ENCODE assay signal across 8 mouse cellular contexts in genomic region chr1:60042796-60043469, GRCm38 (mm10). TPM values are rescaled to one million over a fixed set of nuclear protein-coding genes. Genes with fewer than 3 reads are reported as not detected.
A peak's percentile ranks its signal among the peaks of the same experiment; 100 is the strongest.
DNase-seq lines count a peak whose midpoint lies in the region; ATAC-seq and TF ChIP-seq lines count a peak whose summit lies in the region.

Ica1l (minus strand) TSS chr1:60043184.

- H3K36me3 ChIP-seq in heart, embryonic 14.5 days (ENCODE audit: control insufficient read depth, insufficient read depth, low read length) = no peaks in the 10 kb centered on the region
- H3K36me3 ChIP-seq in kidney, postnatal 0 days (ENCODE audit: insufficient read depth, low read length) = no peaks in the 10 kb centered on the region
- no peaks in the 10 kb centered on the region for H3K36me3 ChIP-seq in liver, embryonic 14.5 days (replicated peaks; ENCODE audit: control insufficient read depth, insufficient read depth, low read depth)
- no peaks in the 10 kb centered on the region for H3K36me3 ChIP-seq in neural tube, embryonic 11.5 days (ENCODE audit: control insufficient read depth, insufficient read depth, low read length)

- peak; percentile 71 for ATAC-seq in CD4-positive, CD25-positive, alpha-beta regulatory T cell, adult 4 months
- ATAC-seq in heart, embryonic 14.5 days (ENCODE audit: insufficient number of reproducible peaks, insufficient read depth, low FRiP score, low read depth) = peak; percentile 73
- peak; percentile 81 for ATAC-seq in kidney, postnatal 0 days (replicated peaks; ENCODE audit: low FRiP score, low read depth)
- peak; percentile 53 for ATAC-seq in liver, embryonic 14.5 days (ENCODE audit: insufficient read depth)
- peak; percentile 84 for ATAC-seq in neural tube, embryonic 11.5 days (ENCODE audit: insufficient read depth, low FRiP score, low TSS enrichment)

- no peak for TF ChIP-seq POLR2A in bone marrow macrophage, adult 2 months (IDR thresholded peaks at IDR 0.05; ENCODE audit: borderline replicate concordance, low read depth, low read length)
- no peak for TF ChIP-seq POLR2A in embryonic fibroblast, embryonic 13.5 days (IDR thresholded peaks at IDR 0.05; ENCODE audit: low read depth, low read length)

- peak within 1 kb of the TSS; percentile 72 for H3K9ac ChIP-seq in heart, embryonic 14.5 days (ENCODE audit: low read length)
- H3K9ac ChIP-seq in kidney, postnatal 0 days (ENCODE audit: low read depth, low read length) = peak within 1 kb of the TSS; percentile 71
- H3K9ac ChIP-seq in liver, embryonic 14.5 days (replicated peaks) = no peak within 1 kb of the TSS
- peak within 1 kb of the TSS; percentile 76 for H3K9ac ChIP-seq in neural tube, embryonic 11.5 days (ENCODE audit: low read length)

- no peaks in the 10 kb centered on the region for H3K4me1 ChIP-seq in bone marrow macrophage, adult 2 months (ENCODE audit: control insufficient read depth, insufficient read depth, low read length)
- no peaks in the 10 kb centered on the region for H3K4me1 ChIP-seq in embryonic fibroblast, embryonic 13.5 days (ENCODE audit: control insufficient read depth, insufficient read depth, low read length)
- H3K4me1 ChIP-seq in heart, embryonic 14.5 days (ENCODE audit: control insufficient read depth in 2 of 2, insufficient read depth in 2 of 2, low read length in 2 of 2) = no peaks in the 10 kb centered on the region; a peak in 1 of 4 replicates
- no peaks in the 10 kb centered on the region for H3K4me1 ChIP-seq in kidney, postnatal 0 days (replicated peaks; ENCODE audit: insufficient read depth, low read length)
- H3K4me1 ChIP-seq in liver, embryonic 14.5 days (replicated peaks; ENCODE audit: control insufficient read depth in 2 of 2, insufficient read depth in 2 of 2, low read length in 1 of 2) = no peaks in the 10 kb centered on the region
- no peaks in the 10 kb centered on the region for H3K4me1 ChIP-seq in neural tube, embryonic 11.5 days (ENCODE audit: control insufficient read depth, insufficient read depth, low read length)

- DNase-seq in kidney, postnatal 0 days (ENCODE audit: low spot score) = peak; percentile 63
- no peak for DNase-seq in liver, embryonic 14.5 days (ENCODE audit: low read depth in 3 of 3, low spot score in 3 of 3)
- peak; percentile 71 for DNase-seq in neural tube, embryonic 11.5 days (ENCODE audit: low spot score)
- peak; percentile 86 for DNase-seq in testis, postnatal 14 days (ENCODE audit: low spot score)

- no peaks in the 10 kb centered on the region for H3K9me3 ChIP-seq in heart, embryonic 14.5 days (ENCODE audit: control insufficient read depth, low read length)
- no peaks in the 10 kb centered on the region for H3K9me3 ChIP-seq in kidney, postnatal 0 days (replicated peaks; ENCODE audit: low read length)
- H3K9me3 ChIP-seq in liver, embryonic 14.5 days (ENCODE audit: control insufficient read depth, low read length) = no peaks in the 10 kb centered on the region
- no peaks in the 10 kb centered on the region for H3K9me3 ChIP-seq in neural tube, embryonic 11.5 days (ENCODE audit: control insufficient read depth, low read length)

- TF ChIP-seq CTCF in bone marrow macrophage, adult 2 months (IDR thresholded peaks at IDR 0.05; ENCODE audit: low read depth, low read length) = no peak
- TF ChIP-seq CTCF in embryonic fibroblast, embryonic 13.5 days (IDR thresholded peaks at IDR 0.05; ENCODE audit: borderline replicate concordance, insufficient read depth, low read length) = no peak
- TF ChIP-seq CTCF in kidney, postnatal 0 days (IDR thresholded peaks at IDR 0.05; ENCODE audit: low read depth) = no peak
- no peak for TF ChIP-seq CTCF in liver, embryonic 14.5 days (IDR thresholded peaks at IDR 0.05; ENCODE audit: low read depth)

- peaks cover 15% of the 10 kb centered on the region for H3K27me3 ChIP-seq in heart, embryonic 14.5 days (ENCODE audit: control insufficient read depth, insufficient read depth, low read length)
- no peaks in the 10 kb centered on the region for H3K27me3 ChIP-seq in kidney, postnatal 0 days (ENCODE audit: insufficient read depth, low read length)
- peaks cover 28% of the 10 kb centered on the region for H3K27me3 ChIP-seq in liver, embryonic 14.5 days (ENCODE audit: control insufficient read depth, insufficient read depth, low read length)
- peaks cover 5% of the 10 kb centered on the region for H3K27me3 ChIP-seq in neural tube, embryonic 11.5 days (ENCODE audit: control insufficient read depth, insufficient read depth, low read length)

- no peak within 1 kb of the TSS for H3K27ac ChIP-seq in bone marrow macrophage, adult 2 months (ENCODE audit: insufficient read depth, low read depth, low read length)
- H3K27ac ChIP-seq in embryonic fibroblast, embryonic 13.5 days (ENCODE audit: insufficient read depth, low read length) = no peak within 1 kb of the TSS
- H3K27ac ChIP-seq in heart, embryonic 14.5 days (replicated peaks in 1 of 2; ENCODE audit: control insufficient read depth in 1 of 2, insufficient read depth in 1 of 2, low read depth in 2 of 2, low read length in 2 of 2) = no peak within 1 kb of the TSS
- no peak within 1 kb of the TSS for H3K27ac ChIP-seq in kidney, postnatal 0 days
- no peak within 1 kb of the TSS for H3K27ac ChIP-seq in liver, embryonic 14.5 days
- H3K27ac ChIP-seq in neural tube, embryonic 11.5 days (ENCODE audit: low read depth, low read length) = no peak within 1 kb of the TSS

- peak within 1 kb of the TSS; percentile 87 for H3K4me3 ChIP-seq in bone marrow macrophage, adult 2 months (ENCODE audit: insufficient read depth, low read length)
- H3K4me3 ChIP-seq in embryonic fibroblast, embryonic 13.5 days (ENCODE audit: insufficient read depth, low read length) = peak within 1 kb of the TSS; percentile 40
- H3K4me3 ChIP-seq in heart, embryonic 14.5 days (ENCODE audit: control insufficient read depth in 1 of 2, insufficient read depth in 1 of 2, low read depth in 1 of 2, low read length in 2 of 2) = peak within 1 kb of the TSS; percentile 73 to 77
- H3K4me3 ChIP-seq in kidney, postnatal 0 days (replicated peaks; ENCODE audit: low read depth, low read length) = peak within 1 kb of the TSS; percentile 74
- H3K4me3 ChIP-seq in liver, embryonic 14.5 days (ENCODE audit: insufficient read depth in 1 of 2, low read depth in 2 of 2, low read length in 2 of 2) = peak within 1 kb of the TSS; percentile 41 to 59
- H3K4me3 ChIP-seq in neural tube, embryonic 11.5 days (ENCODE audit: low read depth, low read length) = peak within 1 kb of the TSS; percentile 76

- under 1% methylated on average over 92 of the region's 99 CpGs for whole genome bisulfite sequencing in heart, embryonic 14.5 days
- WGBS in kidney, postnatal 0 days = under 1% methylated on average over 83 of the region's 99 CpGs
- WGBS in liver, embryonic 14.5 days (ENCODE audit: insufficient replicate concordance) = under 1% methylated on average over 76 of the region's 99 CpGs
- WGBS in neural tube, embryonic 11.5 days = under 1% methylated on average over 53 of the region's 99 CpGs

- no peak for TF ChIP-seq EP300 in liver, embryonic 14.5 days (IDR thresholded peaks at IDR 0.05; ENCODE audit: low read depth)

- peak within 1 kb of the TSS; percentile 82 for H3K4me2 ChIP-seq in heart, embryonic 14.5 days (ENCODE audit: low read length)
- peak within 1 kb of the TSS; percentile 99 for H3K4me2 ChIP-seq in kidney, postnatal 0 days (ENCODE audit: low read length)
- H3K4me2 ChIP-seq in liver, embryonic 14.5 days (ENCODE audit: low read depth) = peak within 1 kb of the TSS; percentile 78
- peak within 1 kb of the TSS; percentile 88 for H3K4me2 ChIP-seq in neural tube, embryonic 11.5 days (ENCODE audit: low read depth)

RNA-seq across cellular contexts. Expression of gene Ica1l, which starts in this region (rescaled TPM):
- polyA plus RNA-seq in CD4-positive, CD25-positive, alpha-beta regulatory T cell, adult 4 months (2017; shearing (Covaris generic)) = 1 to 10 TPM; 1.0 to 2.0 TPM
- not detected in 2 replicates for polyA plus RNA-seq in bone marrow macrophage, adult 2 months (2012; ENCODE audit: insufficient read depth, insufficient read length, missing spikeins)
- 1.5 and 4.1 TPM in 2 replicates for polyA plus RNA-seq in embryonic fibroblast, embryonic 13.5 days (2011; ENCODE audit: insufficient read length, low read depth, missing spikeins)
- polyA plus RNA-seq in heart, embryonic 14.5 days (2014; fragmentation: Nextera tagmentation; extraction: Ambion mirVana) = 0.16 and 0.88 TPM in 2 replicates
- polyA plus RNA-seq in kidney, postnatal 0 days (2015; fragmentation: Nextera tagmentation; extraction: Ambion mirVana) = 1.4 and 1.7 TPM in 2 replicates
- polyA plus RNA-seq in liver, embryonic 14.5 days (2012; rRNA removed) = 0.18 and 0.22 TPM in 2 replicates
- polyA plus RNA-seq in liver, embryonic 14.5 days (2014; fragmentation: Nextera tagmentation; extraction: Ambion mirVana) = 0.10 and 0.61 TPM in 2 replicates
- polyA plus RNA-seq in neural tube, embryonic 11.5 days (2014; fragmentation: Nextera tagmentation; extraction: Ambion mirVana) = 5.6 and 6.5 TPM in 2 replicates

Comparison
In these comparisons a context has a peak if more than half of its experiments do, and no peak if none do; other contexts are left out.
1. Peak in ATAC-seq, H3K4me3 ChIP-seq, H3K9ac ChIP-seq and H3K4me2 ChIP-seq in heart, embryonic 14.5 days; RNA of the gene not detected or under 1 TPM.
2. Peak in ATAC-seq, H3K4me3 ChIP-seq and H3K4me2 ChIP-seq in liver, embryonic 14.5 days; RNA of the gene not detected or under 1 TPM.
3. DNase-seq: peak in kidney, postnatal 0 days (single experiment), neural tube, embryonic 11.5 days (single experiment) and testis, postnatal 14 days (single experiment); none in liver, embryonic 14.5 days (0 of 3).
4. Peak in every context shown above with its lines, with median percentiles within 50 percentile points of each other: ATAC-seq, H3K4me3 ChIP-seq and H3K4me2 ChIP-seq.